Mouse (Mus musculus) cerebellum, postnatal 25 days (tissue): ENCODE data around the gene Slc16a1.
"Not testable (repeated sequence)": the region's sequence is repeated elsewhere in the genome, so short reads cannot be mapped to it uniquely, and the experiment has no call there.

Experiments used
- DNase-seq, 2 experiments: peaks; one replicate each; pipeline ENCODE4 v3.0.0; 2021; ENCODE audit warnings: mixed read lengths in 2 of 2

The Slc16a1 gene

DNA sequence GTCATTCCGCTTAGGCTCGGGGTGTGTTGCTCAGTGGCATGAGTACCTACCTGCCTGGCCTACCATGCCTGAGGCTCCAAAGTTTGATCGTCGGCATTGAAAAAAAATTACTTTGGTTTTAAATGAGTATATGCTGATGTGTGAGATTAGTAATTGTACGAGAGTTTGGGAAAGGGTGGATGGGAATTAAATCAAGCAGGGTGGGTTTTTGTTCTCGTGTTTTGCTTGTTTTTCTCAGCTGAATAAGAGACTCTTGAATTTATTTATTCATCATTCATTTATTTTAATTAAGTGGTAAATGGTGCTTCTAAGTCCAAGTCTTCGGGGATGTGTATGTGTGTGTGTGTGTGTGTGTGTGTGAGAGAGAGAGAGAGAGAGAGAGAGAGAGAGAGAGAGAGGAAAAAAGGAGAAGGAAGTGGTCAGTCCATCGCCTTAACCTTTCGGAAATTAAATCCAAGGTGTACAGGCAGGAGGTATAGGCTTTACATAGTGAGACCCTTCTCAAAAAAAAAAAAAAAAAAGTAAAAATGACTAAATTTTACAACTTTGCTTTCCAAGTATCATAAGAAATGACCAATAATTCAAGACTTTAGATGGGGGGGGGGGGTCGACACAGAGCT, 1.4 kb downstream of the Slc16a1 start:
- no peak for DNase-seq

- no peak for DNase-seq
Observed at GRCm38 (mm10) chr3:104640855-104641254, 2.4 kb downstream of the Slc16a1 start.

- no peak for DNase-seq
Observed at GRCm38 (mm10) chr3:104641313-104641712, 2.8 kb downstream of the Slc16a1 start.

DNA sequence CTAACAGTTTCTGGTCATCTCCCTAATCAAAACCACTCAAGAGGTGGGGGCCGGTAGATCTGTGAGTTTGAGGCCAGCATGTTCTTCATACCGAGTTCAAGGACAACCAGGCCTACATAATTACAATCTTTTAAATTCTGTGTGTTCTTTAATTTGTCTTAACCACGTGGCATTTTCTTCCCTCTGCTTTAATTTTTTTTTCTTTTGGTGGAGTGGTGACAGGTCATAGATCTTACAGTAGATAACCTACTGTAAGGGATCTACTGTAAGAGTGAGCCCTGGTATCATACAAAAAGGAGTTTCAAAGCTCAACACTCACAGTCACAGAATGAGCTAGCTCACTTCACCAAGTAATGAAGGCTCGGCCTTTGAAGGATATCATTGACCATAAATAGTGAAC, 4.6 kb downstream of the Slc16a1 start:
- DNase-seq = no peak

DNA sequence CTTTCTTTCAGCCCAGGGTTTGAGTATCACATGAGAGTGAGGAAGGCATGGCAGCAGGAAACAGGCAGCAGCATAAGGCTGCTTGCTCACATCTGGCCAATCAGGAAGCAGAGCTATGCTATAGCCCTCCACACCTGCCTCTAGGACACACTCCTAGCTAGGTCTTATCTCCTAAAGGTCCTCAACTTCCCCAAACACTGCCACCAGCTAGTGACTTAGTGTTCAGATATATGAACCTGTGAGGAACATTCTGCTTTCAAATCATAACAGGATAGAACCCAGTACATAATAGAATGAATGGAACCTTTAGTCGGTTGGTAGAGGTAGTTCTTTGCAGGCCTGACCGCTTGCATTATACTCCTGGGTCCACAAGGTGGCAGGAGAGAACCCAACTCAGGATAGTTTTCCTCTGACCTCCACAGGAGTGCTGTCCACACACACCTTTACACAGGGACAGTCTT, 5.4 kb downstream of the Slc16a1 start:
- DNase-seq = peak; percentile 71 to 81

- no peak for DNase-seq
Observed at GRCm38 (mm10) chr3:104644371-104644770, 5.9 kb downstream of the Slc16a1 start.

GRCm38 (mm10) chr3:104654219-104654618, 15.8 kb downstream of the Slc16a1 start:
- no peak for DNase-seq

- no peak for DNase-seq
Observed at GRCm38 (mm10) chr3:104654921-104655320, 16.5 kb downstream of the Slc16a1 start.

GRCm38 (mm10) chr3:104658706-104659105, 20.2 kb downstream of the Slc16a1 start:
- DNase-seq = no peak

DNA sequence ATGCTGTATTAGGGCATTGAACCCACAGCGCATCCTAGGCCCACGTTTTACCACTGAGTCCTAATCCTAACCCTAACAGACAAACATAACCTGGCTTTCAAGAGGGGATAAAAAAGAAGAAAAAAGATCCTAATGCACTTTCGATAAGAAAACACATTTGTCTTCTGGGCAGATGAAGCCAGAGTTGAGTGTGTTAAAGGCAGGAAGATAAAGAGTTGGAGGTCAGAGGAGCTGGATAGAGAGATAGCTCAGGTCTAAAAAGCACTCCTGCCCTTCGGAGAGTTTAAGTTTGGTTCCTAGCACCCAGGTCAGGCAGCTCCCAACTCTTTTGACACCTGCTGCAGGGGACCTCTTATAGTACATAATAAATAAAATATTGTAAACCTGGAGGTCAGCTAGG, 21.3 kb downstream of the Slc16a1 start:
- DNase-seq = no peak

- peak; percentile 43 to 51 for DNase-seq
Observed at GRCm38 (mm10) chr3:104660522-104660921, 22.1 kb downstream of the Slc16a1 start.

GRCm38 (mm10) chr3:104662007-104662406, 23.5 kb downstream of the Slc16a1 start:
- DNase-seq = peak in 1 of 2 experiments; percentile 44

- no peak for DNase-seq
Observed at GRCm38 (mm10) chr3:104662926-104663325, 24.5 kb downstream of the Slc16a1 start.

GRCm38 (mm10) chr3:104666950-104667349, 28.5 kb downstream of the Slc16a1 start:
- DNase-seq = no peak

GRCm38 (mm10) chr3:104667451-104667850, 29.0 kb downstream of the Slc16a1 start:
- DNase-seq = no peak

DNA sequence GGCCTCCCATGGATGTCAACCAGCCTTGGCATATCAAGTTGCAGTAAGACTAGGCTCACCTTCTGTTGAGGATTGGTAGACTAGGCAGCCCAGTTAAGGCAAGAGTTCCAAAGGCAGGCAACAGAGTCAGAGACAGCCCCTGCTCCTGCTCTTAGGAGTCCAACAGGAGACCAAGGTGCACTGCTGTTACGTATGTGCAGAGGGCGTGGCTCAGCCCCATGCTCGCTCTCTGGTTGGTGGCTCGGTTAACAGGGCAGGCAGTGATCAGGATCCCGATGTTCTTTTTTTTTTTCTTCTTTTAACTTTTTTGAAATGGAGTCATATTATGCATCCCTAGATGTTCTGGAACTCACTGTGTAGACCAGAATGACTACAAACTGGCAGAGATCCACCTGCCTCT, 30.5 kb downstream of the Slc16a1 start:
- DNase-seq = no peak

GRCm38 (mm10) chr3:104669856-104670182, 31.4 kb downstream of the Slc16a1 start:
- no peak for DNase-seq

GRCm38 (mm10) chr3:104670183-104671020, 31.9 kb downstream of the Slc16a1 start:
- not testable (repeated sequence) for DNase-seq

- DNase-seq = peak in 1 of 2 experiments; percentile 36
Observed at GRCm38 (mm10) chr3:104671543-104671942, 33.1 kb downstream of the Slc16a1 start.

DNA sequence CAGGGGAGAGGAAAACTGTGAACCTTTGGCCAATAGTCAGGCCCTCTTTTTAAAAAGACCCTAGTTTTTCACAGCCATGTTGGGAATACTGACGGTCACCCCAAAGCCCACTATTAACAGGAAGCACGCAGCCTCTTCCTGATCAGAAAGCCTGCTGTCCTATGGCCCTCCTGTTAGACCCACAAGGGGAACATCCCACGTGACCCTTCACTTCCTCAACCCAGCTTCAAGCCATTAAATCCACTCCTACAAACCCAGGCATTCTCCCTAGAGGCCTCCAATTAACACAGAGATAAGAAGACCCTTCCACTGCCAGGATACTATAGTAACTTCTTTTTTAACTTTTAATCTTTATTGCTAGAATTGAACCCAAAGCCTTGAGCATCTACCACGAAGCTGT, 33.6 kb downstream of the Slc16a1 start:
- no peak for DNase-seq

DNA sequence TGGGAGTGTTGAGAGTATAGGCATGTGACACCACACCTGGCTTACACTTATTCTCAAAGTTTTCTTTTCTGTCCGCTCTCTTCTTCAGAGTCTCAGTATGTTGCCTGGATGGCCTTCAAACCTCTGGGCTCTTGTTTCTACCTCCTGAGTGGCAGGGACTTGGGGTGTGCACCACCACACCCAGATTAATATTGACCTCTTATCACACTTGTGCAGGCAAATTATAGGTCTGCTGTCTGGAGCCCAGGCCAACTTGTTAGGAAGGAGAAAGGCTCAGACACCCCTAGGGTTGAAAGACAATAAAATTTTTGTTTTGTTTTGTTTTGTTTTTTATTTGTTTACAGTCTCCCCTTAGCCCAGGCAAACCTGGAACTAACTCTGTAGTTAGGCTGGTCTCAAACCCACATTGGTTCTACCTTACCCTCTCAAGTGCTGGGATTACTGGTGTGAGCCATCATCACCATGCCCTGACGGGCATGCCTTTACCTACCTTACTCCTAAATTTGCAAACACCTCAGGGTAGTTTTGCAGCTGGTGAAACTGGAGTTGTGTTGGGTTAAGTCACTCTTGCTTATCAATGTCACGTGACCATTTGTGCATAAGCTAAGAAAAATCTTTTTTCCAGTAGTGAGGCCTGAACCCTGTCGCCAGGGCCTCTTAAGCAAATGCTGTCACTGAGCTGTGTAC, 35.3 kb downstream of the Slc16a1 start:
- no peak for DNase-seq

DNA sequence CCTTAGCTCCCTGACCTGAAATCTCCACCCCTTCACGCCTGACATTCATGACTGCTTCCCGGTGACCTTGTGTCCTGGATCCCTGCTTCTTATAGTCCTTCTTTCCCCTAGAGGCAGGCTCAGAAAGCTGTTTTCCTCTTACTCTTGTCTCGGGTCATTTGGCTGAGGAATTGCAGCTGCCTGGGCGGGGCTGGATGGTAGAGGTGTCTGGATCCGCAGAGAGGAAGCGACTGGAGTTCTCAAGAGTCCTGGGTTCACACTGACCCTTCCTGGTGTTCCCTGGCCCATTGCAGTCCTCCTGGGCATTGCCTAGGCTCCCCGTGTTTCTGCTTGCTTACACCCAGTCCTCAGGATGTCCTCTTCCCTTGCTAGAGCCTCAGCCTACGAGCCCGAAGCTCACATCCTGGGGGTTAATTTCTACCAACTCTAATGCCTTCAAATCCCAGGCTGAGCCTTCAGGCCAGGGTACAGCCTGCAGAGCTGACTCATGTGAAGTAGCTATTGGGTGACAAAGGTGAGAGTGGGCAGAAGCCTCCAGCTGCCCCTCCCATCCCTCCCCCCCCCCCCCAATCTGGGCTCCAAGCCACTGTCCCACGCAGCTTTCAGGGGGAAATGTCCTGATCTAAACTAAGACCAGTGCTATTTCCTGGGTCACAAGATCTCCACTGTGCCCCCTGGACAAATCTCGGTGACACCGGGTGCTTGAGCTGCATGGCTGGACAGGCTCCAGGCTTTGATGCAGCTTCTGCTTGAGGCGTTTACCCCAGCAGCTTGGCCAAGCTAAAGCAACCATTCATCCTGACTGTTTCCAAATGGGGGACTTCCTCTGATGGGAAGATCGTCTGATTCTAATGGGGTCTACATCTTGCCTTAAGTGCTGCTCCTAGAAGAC, 36.1 kb downstream of the Slc16a1 start:
- peak in 1 of 2 experiments; percentile 35 for DNase-seq
